Mouse (Mus musculus) embryonic stem cell, embryonic (primary cell): ENCODE measurements around the gene Osbpl3.

ENCODE experiments used
- CTCF ChIA-PET, 4 experiments: fragments of 300-600 bp in 2 of 4; fragments of 350-600 bp in 2 of 4; sonication (Branson Sonifier 250); formaldehyde crosslinking; loops; one replicate each; lab custom pipeline; 2022; ENCODE audit warnings: inconsistent platforms in 2 of 4; lab: Charles Lee
- POLR2A ChIA-PET, 4 experiments: fragments of 300-600 bp in 2 of 4; fragments of 350-600 bp in 2 of 4; sonication (Branson Sonifier 250); formaldehyde crosslinking; loops; one replicate each; lab custom pipeline; 2022; ENCODE audit warnings: antibody characterized with exemption in 4 of 4, inconsistent platforms in 1 of 4; lab: Charles Lee

The Osbpl3 gene

DNA sequence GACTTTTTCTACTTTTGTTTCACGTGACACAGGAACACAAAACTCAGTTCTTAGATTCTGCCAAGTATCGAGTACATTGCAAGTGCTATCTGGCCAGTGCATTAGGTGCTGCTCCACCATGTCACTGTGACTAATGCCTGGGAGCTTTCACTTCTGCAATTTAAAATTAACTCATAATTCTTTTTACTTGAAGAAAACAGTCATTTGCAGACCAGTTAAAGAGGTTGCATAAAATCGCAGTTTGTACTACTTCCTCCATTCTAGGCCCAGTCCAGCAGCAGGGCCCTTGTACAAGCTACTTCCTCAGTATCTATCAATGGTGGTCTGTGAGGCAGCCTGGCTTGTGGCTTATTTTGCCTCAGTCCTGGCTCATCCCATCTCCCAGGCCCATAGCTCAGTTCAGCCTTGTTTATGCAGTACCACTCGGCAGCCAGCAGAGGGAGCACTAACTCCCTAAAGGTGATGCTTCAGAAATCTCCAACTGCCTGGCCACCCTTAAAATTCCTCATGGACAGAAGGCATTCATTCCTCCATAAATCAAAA is 151.0 kb downstream of the Osbpl3 start:
- CTCF ChIA-PET: interaction anchor here (0.5 to 5.8 kb wide), 49 partner anchors 8 to 1102 kb away, joined by 3 to 67 read pairs (median 4); partner anchors contain the start of gene Cycs (in 1 of the 4)
- POLR2A ChIA-PET: interaction anchor here in 2 of 4 experiments (0.6 to 1.2 kb wide), 7 partner anchors 16 to 781 kb away, joined by 3 to 6 read pairs (median 3); no protein-coding TSS in a partner anchor

DNA sequence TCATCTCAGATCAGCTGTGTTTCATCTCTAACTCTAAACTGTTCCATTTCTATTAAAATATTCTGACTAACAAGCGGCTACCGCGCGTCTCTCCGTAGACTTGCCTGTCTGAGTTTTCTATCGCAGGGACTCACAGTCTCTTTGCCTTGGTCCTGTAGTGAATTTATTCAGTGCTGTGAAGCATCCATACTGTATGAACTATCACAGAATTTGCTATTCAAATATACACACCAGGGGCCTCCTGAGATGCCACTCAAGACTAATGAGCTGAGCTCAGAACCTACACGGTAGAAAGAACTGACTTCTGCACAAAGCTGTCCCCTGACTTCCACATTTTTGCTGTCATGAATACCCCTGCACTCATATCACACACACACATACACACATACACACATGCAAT is 154.9 kb downstream of the Osbpl3 start:
- ChIA-PET CTCF (interaction anchor here (1.1 to 5.8 kb wide), 5 partner anchors 12 to 236 kb away, joined by 3 to 62 read pairs (median 7); no protein-coding TSS in a partner anchor), POLR2A (interaction anchor here in 1 of 4 experiments (0.6 kb wide), 1 partner anchor 113 kb away, joined by 5 read pairs; no protein-coding TSS in a partner anchor)

DNA sequence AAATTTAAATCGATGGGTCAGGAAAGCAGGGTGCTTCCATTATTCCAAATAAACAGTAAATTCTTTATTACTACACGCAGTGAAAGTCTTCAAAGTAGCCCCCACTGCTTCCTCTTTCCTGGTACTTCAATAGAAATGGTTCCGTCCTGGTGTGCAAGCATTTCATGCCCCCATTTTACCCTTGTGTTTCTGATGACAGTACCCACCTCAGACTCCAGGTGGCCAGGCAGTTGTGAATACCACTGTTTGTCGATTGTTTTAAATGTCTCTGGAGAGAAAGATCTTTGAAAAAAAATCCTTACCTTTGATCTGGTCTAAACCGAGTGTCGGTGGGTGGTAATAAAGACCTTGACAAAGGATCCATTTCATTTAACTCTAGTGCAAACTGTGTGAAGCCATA is 155.4 kb downstream of the Osbpl3 start:
- POLR2A ChIA-PET: no interaction called here
- CTCF ChIA-PET: interaction anchor here in 2 of 4 experiments (1.1 to 5.8 kb wide), 3 partner anchors 12 to 236 kb away, joined by 3 to 62 read pairs (median 7); no protein-coding TSS in a partner anchor

DNA sequence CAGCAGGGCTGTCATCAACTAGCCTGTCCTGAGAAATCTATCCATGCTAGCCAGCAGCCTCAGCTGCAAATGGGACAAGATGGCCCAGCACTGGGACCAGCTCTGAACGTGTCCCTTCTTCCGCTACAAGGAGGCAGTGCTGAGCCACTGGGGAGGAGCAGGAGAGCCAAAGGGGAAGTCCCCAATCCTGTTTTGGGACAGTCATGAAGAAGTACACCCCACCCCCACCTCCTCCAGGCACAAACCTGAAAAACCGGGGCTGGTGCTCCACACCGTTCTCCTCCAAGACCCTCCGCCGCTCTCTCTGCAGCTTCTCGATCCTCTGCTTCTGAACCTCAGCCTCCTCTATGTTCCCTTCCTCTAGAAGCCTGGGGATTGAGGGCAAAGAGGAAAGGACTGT is 156.9 kb downstream of the Osbpl3 start:
- CTCF ChIA-PET: interaction anchor here in 3 of 4 experiments (0.5 to 2.0 kb wide), 5 partner anchors 10 to 1242 kb away, joined by 3 to 7 read pairs (median 4); no protein-coding TSS in a partner anchor
- POLR2A ChIA-PET: no interaction called here

DNA sequence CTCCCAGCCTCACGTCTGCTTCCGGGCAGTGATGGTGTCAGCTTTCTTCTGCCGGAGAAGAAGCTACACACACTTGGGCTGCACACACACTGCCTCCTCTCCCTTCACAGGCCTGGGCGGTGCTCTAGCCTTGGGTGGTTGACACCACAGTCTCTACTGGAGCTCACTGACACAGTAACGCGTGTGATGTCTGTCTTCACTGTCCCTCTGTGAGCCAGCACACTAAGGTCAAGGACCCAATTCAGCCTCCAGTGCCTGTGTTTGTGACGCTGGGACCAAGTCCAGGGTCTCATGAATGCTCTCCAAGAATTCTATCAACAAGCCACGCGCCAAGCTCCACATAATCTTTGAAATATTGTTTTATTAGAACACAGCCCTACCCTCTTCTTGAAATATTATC is 158.3 kb downstream of the Osbpl3 start:
- ChIA-PET POLR2A (no interaction called here), CTCF (interaction anchor here in 3 of 4 experiments (1.1 to 2.0 kb wide), 3 partner anchors 10 to 239 kb away, joined by 3 to 5 read pairs (median 4); no protein-coding TSS in a partner anchor)

DNA sequence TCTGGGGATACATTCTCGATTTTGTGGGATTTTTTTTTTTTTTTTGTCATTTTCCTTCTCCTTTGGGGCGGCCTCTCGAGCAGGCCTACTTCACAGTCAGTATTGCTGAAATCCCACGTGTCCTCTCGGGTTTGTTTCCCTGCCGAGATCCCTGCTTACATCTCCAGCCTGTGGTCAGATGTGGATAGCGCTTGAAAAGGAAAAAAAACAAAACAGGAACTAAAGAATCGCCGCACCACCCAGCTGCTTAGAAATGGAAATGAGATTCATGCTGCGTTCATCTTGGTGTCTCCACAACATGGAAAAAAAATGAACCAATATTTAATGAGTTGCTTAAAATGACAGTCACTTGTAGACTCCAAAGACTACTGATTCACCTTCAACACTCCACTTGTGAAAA is 160.9 kb downstream of the Osbpl3 start:
- ChIA-PET CTCF (interaction anchor here in 3 of 4 experiments (0.6 to 3.2 kb wide), 13 partner anchors 10 to 771 kb away, joined by 3 to 22 read pairs (median 6); no protein-coding TSS in a partner anchor), POLR2A (interaction anchor here in 1 of 4 experiments (0.7 to 1.1 kb wide), 2 partner anchors 9 to 175 kb away, joined by 4 to 5 read pairs; no protein-coding TSS in a partner anchor)

DNA sequence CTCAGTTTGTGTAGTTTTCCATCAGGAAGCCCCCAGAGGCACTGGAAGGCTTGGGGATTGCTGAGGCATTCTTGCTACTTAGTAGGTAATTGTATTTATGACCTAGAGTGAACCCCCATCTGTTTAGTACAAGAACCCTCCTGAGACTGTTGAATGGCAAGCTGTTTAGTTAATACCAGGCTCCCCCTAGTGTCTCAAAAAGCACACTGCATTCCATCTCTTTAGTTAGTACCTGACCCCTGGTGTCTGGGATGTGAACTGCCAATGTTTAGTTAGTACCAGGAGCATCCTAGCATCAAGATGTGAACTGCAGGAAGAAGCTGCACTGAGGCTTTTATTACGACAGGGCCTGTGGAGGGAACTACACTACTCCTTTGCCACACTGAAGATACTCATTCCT is 161.9 kb downstream of the Osbpl3 start:
- CTCF ChIA-PET: interaction anchor here (0.5 to 3.2 kb wide), 57 partner anchors 9 to 775 kb away, joined by 3 to 22 read pairs (median 4); partner anchors contain the start of genes Mpp6 (in 2 of the 4), Cycs (in 1 of the 4) and Npy (in 1 of the 4)
- POLR2A ChIA-PET: interaction anchor here in 2 of 4 experiments (0.5 to 1.3 kb wide), 5 partner anchors 11 to 185 kb away, joined by 3 to 4 read pairs (median 3); no protein-coding TSS in a partner anchor

DNA sequence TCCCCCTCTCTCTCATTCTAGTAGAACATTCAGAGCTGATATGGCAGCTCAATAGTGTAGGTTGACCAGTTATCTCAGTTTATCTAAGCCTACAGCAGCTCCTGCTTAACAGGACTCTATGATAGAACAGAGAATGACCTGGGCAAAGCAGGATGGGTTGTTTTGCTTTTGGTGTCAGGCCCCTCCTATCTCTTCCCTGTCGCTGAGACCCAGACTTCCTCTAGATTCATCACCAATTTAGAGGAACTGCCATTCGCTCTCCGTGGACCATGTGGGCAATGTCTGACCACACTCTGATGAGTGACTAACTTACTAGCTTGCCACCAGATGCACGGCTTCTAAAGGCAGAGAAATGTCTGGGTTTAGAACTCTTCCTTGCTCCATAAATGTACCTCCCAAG is 164.4 kb downstream of the Osbpl3 start:
- CTCF ChIA-PET: interaction anchor here in 3 of 4 experiments (0.5 to 1.8 kb wide), 4 partner anchors 75 to 301 kb away, joined by 3 to 5 read pairs (median 4); no protein-coding TSS in a partner anchor
- POLR2A ChIA-PET: interaction anchor here in 1 of 4 experiments (0.7 kb wide), 1 partner anchor 53 kb away, joined by 4 read pairs; no protein-coding TSS in a partner anchor

DNA sequence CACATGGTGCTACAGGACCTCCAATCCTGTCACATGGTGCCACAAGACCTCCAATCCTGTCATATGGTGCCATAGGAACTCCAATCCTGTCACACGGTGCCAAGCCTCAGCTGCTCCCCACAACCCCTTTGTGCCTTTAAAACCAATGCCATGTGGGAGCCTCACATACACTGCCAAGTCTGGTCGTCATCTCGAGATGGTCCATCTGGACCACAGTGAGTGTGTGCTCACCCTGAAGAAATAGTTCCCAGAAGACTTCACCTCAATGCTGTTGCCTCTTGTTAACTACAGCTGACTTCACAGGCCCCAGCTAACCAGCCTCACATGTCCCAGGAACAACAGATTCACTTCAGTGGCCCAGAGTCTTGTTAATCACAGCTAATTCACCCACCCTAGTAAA is 169.1 kb downstream of the Osbpl3 start:
- ChIA-PET CTCF (no interaction called here), POLR2A (interaction anchor here in 2 of 4 experiments (1.5 to 1.8 kb wide), 2 partner anchors 25 to 52 kb away, joined by 3 read pairs; no protein-coding TSS in a partner anchor)

DNA sequence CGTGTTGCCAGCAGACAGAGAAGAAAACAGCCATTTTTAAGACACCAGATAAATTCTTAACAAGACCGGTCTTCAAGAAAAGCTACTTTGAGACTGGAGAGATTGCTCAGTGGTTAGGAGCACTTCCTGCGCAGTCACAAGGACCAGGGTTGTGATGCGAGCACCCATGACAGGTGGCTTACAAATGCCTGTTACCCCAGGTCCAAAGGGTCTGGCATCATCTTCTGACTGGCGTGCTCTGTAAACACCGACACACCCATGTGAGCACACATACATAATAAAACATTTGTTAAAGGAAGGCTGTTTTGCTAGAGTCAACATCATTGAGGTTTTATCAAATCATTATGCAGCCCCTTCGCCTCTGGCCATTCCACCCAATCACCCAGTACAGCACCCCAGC is 176.4 kb downstream of the Osbpl3 start:
- POLR2A ChIA-PET: no interaction called here
- CTCF ChIA-PET: interaction anchor here in 2 of 4 experiments (1.0 to 1.4 kb wide), 3 partner anchors 14 to 257 kb away, joined by 3 to 5 read pairs (median 4); no protein-coding TSS in a partner anchor

DNA sequence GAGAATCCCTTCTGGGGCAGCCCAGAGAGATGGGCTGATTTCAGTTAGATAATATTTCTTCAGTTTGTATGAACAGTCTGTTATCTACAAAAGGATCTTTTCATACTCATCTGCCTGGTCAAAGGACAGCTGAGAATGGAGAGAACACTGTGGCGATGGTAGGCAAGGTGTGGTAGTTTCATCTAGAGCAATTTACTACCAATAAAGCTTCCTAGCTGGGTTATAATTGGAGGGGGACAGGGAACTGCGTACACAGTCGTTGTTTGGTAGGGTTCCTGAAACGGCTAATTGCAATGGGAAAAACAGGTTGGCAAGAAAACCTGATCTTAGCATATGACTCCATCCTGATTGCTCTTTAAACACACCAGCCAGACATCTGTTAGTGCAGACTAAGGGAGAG is 182.1 kb downstream of the Osbpl3 start:
- ChIA-PET CTCF (no interaction called here), POLR2A (interaction anchor here in 1 of 4 experiments (2.0 kb wide), 1 partner anchor 12 kb away, joined by 5 read pairs; no protein-coding TSS in a partner anchor)

DNA sequence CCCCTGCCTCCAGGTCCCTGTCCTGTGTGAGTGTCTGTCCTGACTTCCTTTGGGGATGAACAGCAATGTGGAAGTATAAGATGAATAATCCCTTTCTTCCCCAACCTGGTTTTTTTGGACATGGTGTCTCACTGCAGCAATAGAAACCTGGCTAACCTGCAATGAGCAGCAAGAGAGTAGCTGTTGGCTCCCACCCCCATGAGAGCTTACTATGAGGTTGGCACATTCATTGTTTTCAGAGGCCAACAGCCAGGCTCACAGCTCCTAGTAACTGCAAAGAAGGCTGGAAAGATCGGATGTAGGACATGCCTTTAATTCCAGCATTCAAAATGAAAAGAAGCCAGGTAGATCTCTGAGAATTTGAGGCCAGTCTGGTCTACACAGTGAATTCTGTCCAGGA is 182.6 kb downstream of the Osbpl3 start:
- ChIA-PET CTCF (interaction anchor here in 1 of 4 experiments (1.9 kb wide), 1 partner anchor 20 kb away, joined by 7 read pairs; no protein-coding TSS in a partner anchor), POLR2A (interaction anchor here in 1 of 4 experiments (2.0 kb wide), 1 partner anchor 12 kb away, joined by 5 read pairs; no protein-coding TSS in a partner anchor)

DNA sequence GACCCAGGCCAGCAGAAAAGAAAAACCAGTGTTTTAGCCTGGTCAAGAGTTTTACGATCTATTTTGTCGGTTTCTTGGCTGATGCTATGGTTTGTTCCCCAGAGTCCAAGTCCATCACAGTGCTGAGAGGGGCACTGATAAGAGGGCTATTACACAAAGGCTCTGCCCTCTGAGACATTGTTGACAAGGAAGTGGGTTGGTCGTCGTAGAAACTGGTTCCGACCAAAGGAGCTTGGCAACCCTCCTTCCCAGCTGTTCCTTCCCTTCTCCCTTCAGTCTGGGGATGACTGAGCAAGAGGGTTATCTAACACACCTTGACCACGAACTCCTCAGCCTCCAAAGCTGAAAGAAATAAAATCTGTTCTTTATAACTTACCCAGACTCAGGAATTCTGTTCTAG is 192.3 kb downstream of the Osbpl3 start, which contains the start of gene Gsdme:
Gene Gsdme, minus strand, starts transcription at position 193 of the 400 bp plus-strand sequence.
- POLR2A ChIA-PET: interaction anchor here in 2 of 4 experiments (1.1 to 4.1 kb wide), 2 partner anchors 9 to 23 kb away, joined by 3 to 19 read pairs; no protein-coding TSS in a partner anchor
- CTCF ChIA-PET: interaction anchor here in 1 of 4 experiments (0.6 kb wide), 1 partner anchor 43 kb away, joined by 3 read pairs; no protein-coding TSS in a partner anchor

DNA sequence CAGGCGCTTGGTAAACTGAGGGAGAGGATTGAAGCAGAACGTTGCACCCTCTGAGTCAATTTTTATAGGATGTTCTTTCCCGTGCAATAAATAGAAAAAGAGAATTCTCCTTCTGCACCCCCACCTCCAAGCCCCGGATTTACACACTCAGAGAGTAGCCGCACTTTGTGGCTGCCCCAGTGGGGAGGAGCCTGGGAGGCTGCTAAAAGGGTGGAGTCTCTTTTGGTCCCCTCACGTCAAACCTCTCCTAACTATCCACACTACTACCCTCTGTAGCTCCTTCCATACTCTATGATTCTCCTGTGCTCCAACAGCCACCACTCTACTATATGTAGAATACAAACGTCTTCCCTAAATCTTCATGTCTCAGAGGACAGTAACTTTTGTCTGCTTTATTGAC is 193.7 kb downstream of the Osbpl3 start:
- POLR2A ChIA-PET: interaction anchor here in 2 of 4 experiments (0.8 to 4.1 kb wide), 7 partner anchors 10 to 193 kb away, joined by 3 to 19 read pairs (median 4); partner anchors contain the start of gene Osbpl3 (in 1 of the 2)
- CTCF ChIA-PET: interaction anchor here in 2 of 4 experiments (0.8 to 2.3 kb wide), 4 partner anchors 32 to 274 kb away, joined by 3 to 10 read pairs (median 6); no protein-coding TSS in a partner anchor

DNA sequence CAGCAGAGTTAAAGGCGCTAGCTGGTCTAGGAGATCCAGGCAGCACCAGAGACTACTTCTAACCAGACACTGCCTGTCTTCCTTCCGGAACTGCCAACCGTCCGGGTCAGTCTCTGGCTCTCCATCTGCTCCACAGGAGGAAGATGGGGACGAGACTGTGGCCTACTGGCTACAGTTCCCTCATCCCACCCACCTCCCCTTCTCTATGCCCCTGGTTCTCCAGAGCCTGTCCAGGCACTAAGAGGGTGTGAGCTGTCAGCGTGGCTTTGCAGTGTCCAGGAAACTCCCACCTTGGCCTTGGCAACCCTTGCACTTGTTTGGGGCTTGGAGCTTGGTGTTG is 194.1 kb downstream of the Osbpl3 start:
- POLR2A ChIA-PET: interaction anchor here in 2 of 4 experiments (0.8 to 4.1 kb wide), 8 partner anchors 9 to 194 kb away, joined by 3 to 19 read pairs (median 4); partner anchors contain the start of gene Osbpl3 (in 1 of the 2)
- CTCF ChIA-PET: interaction anchor here in 2 of 4 experiments (0.7 to 2.3 kb wide), 5 partner anchors 32 to 275 kb away, joined by 3 to 10 read pairs (median 4); no protein-coding TSS in a partner anchor

DNA sequence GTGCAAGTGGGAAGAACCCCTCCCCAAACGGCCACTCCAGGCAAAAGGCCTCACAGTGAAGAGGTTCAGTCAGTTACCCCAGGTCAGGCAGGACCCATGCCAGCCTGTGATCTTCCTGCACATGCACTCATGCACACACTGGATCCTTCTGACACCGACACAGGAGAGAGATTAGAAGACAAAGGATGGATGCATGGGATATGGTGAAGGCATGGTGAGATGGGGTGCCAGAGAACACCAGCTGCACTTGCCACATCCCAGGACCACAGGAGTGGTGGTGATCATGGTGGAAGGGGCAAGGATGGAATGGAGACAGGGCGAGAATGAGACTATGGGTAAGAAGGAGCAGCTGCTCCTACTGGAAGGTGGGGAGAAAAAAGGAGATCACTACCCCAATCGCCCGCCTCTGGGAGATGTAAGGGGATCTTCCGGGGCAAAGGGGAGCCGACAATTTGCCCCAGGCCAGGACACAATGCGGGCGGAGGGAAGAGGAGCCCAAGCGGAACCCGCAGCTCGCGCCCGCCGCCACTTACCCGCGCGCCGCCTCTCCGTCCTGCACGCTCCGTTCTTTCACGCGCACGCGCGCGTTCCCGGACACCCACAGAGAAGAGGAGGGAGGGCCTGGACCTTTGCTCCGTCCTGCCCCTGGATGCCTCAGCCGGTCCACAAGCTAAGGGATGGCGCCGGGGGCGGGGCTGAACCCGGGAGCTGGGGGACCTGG is 194.6 kb downstream of the Osbpl3 start:
- ChIA-PET POLR2A (interaction anchor here in 2 of 4 experiments (0.7 to 4.1 kb wide), 9 partner anchors 9 to 194 kb away, joined by 3 to 19 read pairs (median 3); partner anchors contain the start of gene Osbpl3 (in 1 of the 2)), CTCF (interaction anchor here in 3 of 4 experiments (0.6 to 2.3 kb wide), 6 partner anchors 33 to 734 kb away, joined by 3 to 10 read pairs (median 4); no protein-coding TSS in a partner anchor)

DNA sequence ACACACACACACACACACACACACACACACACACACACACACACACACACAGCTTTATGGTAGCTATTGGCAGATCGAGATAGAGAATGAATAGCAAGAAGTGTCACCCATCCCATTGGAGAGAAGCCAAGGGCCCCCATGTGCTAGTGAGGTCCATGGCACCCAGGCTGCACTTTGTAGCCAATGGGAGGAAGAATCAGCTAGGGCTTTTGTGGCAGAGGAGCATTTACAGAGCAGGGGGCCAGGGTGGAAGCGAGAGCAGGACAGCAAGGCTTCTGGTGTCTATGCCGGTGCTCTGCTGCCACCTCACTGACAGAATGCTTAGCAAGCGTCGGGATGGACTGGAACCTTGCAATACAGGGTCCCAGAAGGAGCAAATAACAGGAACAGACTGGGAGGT is 200.6 kb downstream of the Osbpl3 start:
- ChIA-PET CTCF (interaction anchor here in 2 of 4 experiments (0.7 to 1.0 kb wide), 2 partner anchors 21 to 22 kb away, joined by 3 to 4 read pairs; no protein-coding TSS in a partner anchor), POLR2A (interaction anchor here in 2 of 4 experiments (0.5 to 0.7 kb wide), 2 partner anchors 26 to 830 kb away, joined by 3 read pairs; no protein-coding TSS in a partner anchor)
